Mouse (Mus musculus) neutrophil, adult 5-6 weeks (primary cell): ENCODE measurements at regions not wholly inside any gene's neighbourhood (a gene's known extent, or its start where the extent isn't known, plus 50 kb on each side); places are given as distances from the start of the nearest gene placed in this dataset.

ENCODE experiments used
- ATAC-seq: fragments of 151-379, 151-347 bp; 2 replicates; pipeline ENCODE4 v1.8.0; 2017; ENCODE audit warnings: mild to moderate bottlenecking, moderate TSS enrichment; ENCODE audit not compliant: insufficient number of reproducible peaks, poor library complexity, low FRiP score, severe bottlenecking; ENCODE audit errors: extremely low read depth

GRCm38 (mm10) chr2:50677456-50677855, 380.9 kb upstream of the Mmadhc start:
- no peak for ATAC-seq

- peak; percentile 41; the same call in 1 of the 2 replicates for ATAC-seq
These were observed 379.3 kb upstream of the Mmadhc start for GRCm38 (mm10) chr2:50675736-50676550.

- no peak for ATAC-seq
These were observed 378.2 kb upstream of the Mmadhc start for GRCm38 (mm10) chr2:50674856-50675175.

GRCm38 (mm10) chr2:50674151-50674855, 377.7 kb upstream of the Mmadhc start:
- no peak for ATAC-seq

GRCm38 (mm10) chr2:50669297-50669696, 372.7 kb upstream of the Mmadhc start:
- ATAC-seq: no peak

- ATAC-seq: no peak
These were observed 372.2 kb upstream of the Mmadhc start for GRCm38 (mm10) chr2:50668789-50669188.

GRCm38 (mm10) chr2:50667180-50667579, 370.6 kb upstream of the Mmadhc start:
- no peak for ATAC-seq

GRCm38 (mm10) chr2:50662504-50662903, 365.9 kb upstream of the Mmadhc start:
- ATAC-seq: no peak

GRCm38 (mm10) chr2:50660000-50660399, 363.4 kb upstream of the Mmadhc start:
- ATAC-seq: no peak

GRCm38 (mm10) chr2:50657826-50658225, 361.2 kb upstream of the Mmadhc start:
- no peak for ATAC-seq

GRCm38 (mm10) chr2:50656351-50656750, 359.8 kb upstream of the Mmadhc start:
- ATAC-seq: no peak

GRCm38 (mm10) chr2:50654953-50655324, 358.3 kb upstream of the Mmadhc start:
- no peak for ATAC-seq

GRCm38 (mm10) chr2:50654221-50654952, 357.8 kb upstream of the Mmadhc start:
- ATAC-seq: no peak

- ATAC-seq: 0 out of 2 replicates have a peak, but pooled peaks have one; percentile 6
These were observed 356.6 kb upstream of the Mmadhc start for GRCm38 (mm10) chr2:50653121-50653615.

- ATAC-seq: no peak
These were observed 353.1 kb upstream of the Mmadhc start for GRCm38 (mm10) chr2:50649656-50650055.

- ATAC-seq: no peak
These were observed 346.6 kb upstream of the Mmadhc start for GRCm38 (mm10) chr2:50643219-50643618.

GRCm38 (mm10) chr2:50642198-50642597, 345.6 kb upstream of the Mmadhc start:
- ATAC-seq: no peak

GRCm38 (mm10) chr2:50635896-50636295, 339.3 kb upstream of the Mmadhc start:
- ATAC-seq: no peak

GRCm38 (mm10) chr2:50631786-50632185, 335.2 kb upstream of the Mmadhc start:
- ATAC-seq: peak; percentile 78; the same call in 1 of the 2 replicates

- ATAC-seq: no peak
These were observed 330.9 kb upstream of the Mmadhc start for GRCm38 (mm10) chr2:50627501-50627900.
